Mouse (Mus musculus) heart, embryonic 16.5 days (tissue): ENCODE measurements at regions not wholly inside any gene's neighbourhood (a gene's known extent, or its start where the extent isn't known, plus 50 kb on each side); places are given as distances from the start of the nearest gene placed in this dataset.

Experiments
- ATAC-seq: fragments of 200-750 bp; cut with Nextera tagmentation; replicated peaks from 2 replicates; pipeline ENCODE4 v1.8.0; 2017; ENCODE audit warnings: moderate number of reproducible peaks; ENCODE audit not compliant: insufficient read depth, low FRiP score; ENCODE audit errors: extremely low read depth
- H3K27ac ChIP-seq: fragments of 300-500 bp; sonication (generic); 2 replicates; pipeline ENCODE4 v1.5.1; 2014; ENCODE audit warnings: mild to moderate bottlenecking, low read length, control low read depth, moderate library complexity
- H3K27me3 ChIP-seq: fragments of 300-500 bp; sonication (generic); 2 replicates; pipeline ENCODE4 v1.6.1; 2014; ENCODE audit warnings: low read length, mixed read lengths; ENCODE audit not compliant: control insufficient read depth, insufficient read depth
- H3K36me3 ChIP-seq: fragments of 300-500 bp; sonication (generic); 2 replicates; pipeline ENCODE4 v1.6.1; 2014; ENCODE audit not compliant: control insufficient read depth, insufficient read depth
- H3K4me1 ChIP-seq: fragments of 300-500 bp; sonication (generic); 2 replicates; pipeline ENCODE4 v1.6.1; 2014; ENCODE audit warnings: low read length, mixed read lengths; ENCODE audit not compliant: control insufficient read depth, insufficient read depth
- H3K4me2 ChIP-seq: fragments of 300-500 bp; sonication (generic); 2 replicates; pipeline ENCODE4 v1.6.1; 2014; ENCODE audit warnings: low read depth, mild to moderate bottlenecking, control low read depth, low read length
- H3K4me3 ChIP-seq: fragments of 300-500 bp; sonication (generic); 2 replicates; pipeline ENCODE4 v1.5.1; 2014; ENCODE audit warnings: mild to moderate bottlenecking, control low read depth, low read length
- H3K9ac ChIP-seq: fragments of 300-500 bp; sonication (generic); 2 replicates; pipeline ENCODE4 v1.6.1; 2014; ENCODE audit warnings: low read length, control low read depth
- H3K9me3 ChIP-seq: fragments of 300-500 bp; sonication (generic); replicated peaks from 2 replicates; pipeline ENCODE4 v1.6.1; 2016; ENCODE audit warnings: low read length; ENCODE audit not compliant: control insufficient read depth
- WGBS: fragments of 180-500 bp; shearing (Covaris S2); extraction: QIAGEN DNeasy Blood & Tissue Kit; methylation state at CpG from one replicate; pipeline ENCODE4 v1.1.7; 2014; 5-methylcytosine and 5-hydroxymethylcytosine counted together

- H3K4me2 ChIP-seq, result no peak overlapping the region
- no peaks in the 10 kb centered on the region for H3K36me3 ChIP-seq
- 84% methylated on average over 6 of the region's 6 CpGs for WGBS
- H3K9ac ChIP-seq, result no peak overlapping the region
- ATAC-seq, result no peak
- no peaks in the 10 kb centered on the region for H3K27me3 ChIP-seq
- H3K4me1 ChIP-seq, result no peaks in the 10 kb centered on the region
- H3K27ac ChIP-seq, result no peak overlapping the region
- H3K9me3 ChIP-seq, result peaks cover 3% of the 10 kb centered on the region
- H3K4me3 ChIP-seq, result no peak overlapping the region
These were observed 287.0 kb upstream of the Tmem132c start for GRCm38 (mm10) chr5:126954634-126955033.

GRCm38 (mm10) chr5:126964577-126964976, 277.0 kb upstream of the Tmem132c start:
- Histone ChIP-seq H3K4me2 (no peak overlapping the region), H3K27me3 (no peaks in the 10 kb centered on the region), H3K9me3 (peaks cover 7% of the 10 kb centered on the region), H3K4me1 (no peaks in the 10 kb centered on the region), H3K9ac (no peak overlapping the region), H3K27ac (no peak overlapping the region), H3K4me3 (no peak overlapping the region), H3K36me3 (no peaks in the 10 kb centered on the region)
- no peak for ATAC-seq
- 77% methylated on average over 4 of the region's 4 CpGs for WGBS

- Histone ChIP-seq H3K9me3 (0 out of 2 replicates have a peak, but pooled peaks cover 3% of the 10 kb centered on the region), H3K9ac (no peak overlapping the region), H3K4me1 (no peaks in the 10 kb centered on the region), H3K4me2 (no peak overlapping the region), H3K27me3 (no peaks in the 10 kb centered on the region), H3K4me3 (no peak overlapping the region), H3K27ac (no peak overlapping the region), H3K36me3 (no peaks in the 10 kb centered on the region)
- WGBS, result 65% methylated on average over 4 of the region's 4 CpGs
- no peak for ATAC-seq
These were observed 274.5 kb upstream of the Tmem132c start for GRCm38 (mm10) chr5:126967076-126967475.

GRCm38 (mm10) chr5:126969373-126969772, 272.2 kb upstream of the Tmem132c start:
- WGBS, result 69% methylated on average over 8 of the region's 8 CpGs
- no peak overlapping the region for H3K4me3 ChIP-seq
- H3K4me1 ChIP-seq, result no peaks in the 10 kb centered on the region
- 0 out of 2 replicates have a peak, but pooled peaks cover 3% of the 10 kb centered on the region for H3K9me3 ChIP-seq
- ATAC-seq, result no peak
- no peak overlapping the region for H3K4me2 ChIP-seq
- no peak overlapping the region for H3K9ac ChIP-seq
- H3K27ac ChIP-seq, result no peak overlapping the region
- H3K27me3 ChIP-seq, result no peaks in the 10 kb centered on the region
- H3K36me3 ChIP-seq, result no peaks in the 10 kb centered on the region

GRCm38 (mm10) chr5:126971284-126971683, 270.3 kb upstream of the Tmem132c start:
- H3K4me1 ChIP-seq, result no peaks in the 10 kb centered on the region
- ATAC-seq, result no peak
- no peaks in the 10 kb centered on the region for H3K36me3 ChIP-seq
- H3K27me3 ChIP-seq, result no peaks in the 10 kb centered on the region
- H3K4me3 ChIP-seq, result no peak overlapping the region
- H3K27ac ChIP-seq, result no peak overlapping the region
- 65% methylated on average over 2 of the region's 2 CpGs for WGBS
- no peak overlapping the region for H3K9ac ChIP-seq
- H3K9me3 ChIP-seq, result no peaks in the 10 kb centered on the region
- H3K4me2 ChIP-seq, result no peak overlapping the region

GRCm38 (mm10) chr5:126971981-126972380, 269.6 kb upstream of the Tmem132c start:
- H3K36me3 ChIP-seq, result no peaks in the 10 kb centered on the region
- no peak overlapping the region for H3K27ac ChIP-seq
- H3K9ac ChIP-seq, result no peak overlapping the region
- ATAC-seq, result no peak
- no peaks in the 10 kb centered on the region for H3K4me1 ChIP-seq
- H3K27me3 ChIP-seq, result no peaks in the 10 kb centered on the region
- H3K9me3 ChIP-seq, result no peaks in the 10 kb centered on the region
- 53% methylated on average over 1 of the region's 1 CpGs for WGBS
- no peak overlapping the region for H3K4me3 ChIP-seq
- no peak overlapping the region for H3K4me2 ChIP-seq

GRCm38 (mm10) chr5:126973425-126973824, 268.2 kb upstream of the Tmem132c start:
- Histone ChIP-seq H3K36me3 (no peaks in the 10 kb centered on the region), H3K27me3 (no peaks in the 10 kb centered on the region), H3K4me3 (no peak overlapping the region), H3K4me1 (no peaks in the 10 kb centered on the region), H3K9me3 (peaks cover 5% of the 10 kb centered on the region; the same call in 1 of the 2 replicates), H3K27ac (no peak overlapping the region), H3K4me2 (no peak overlapping the region), H3K9ac (no peak overlapping the region)
- no peak for ATAC-seq
- 41% methylated on average over 3 of the region's 3 CpGs for WGBS

- no peak overlapping the region for H3K4me3 ChIP-seq
- no peaks in the 10 kb centered on the region for H3K4me1 ChIP-seq
- no peak for ATAC-seq
- H3K4me2 ChIP-seq, result no peak overlapping the region
- no peak overlapping the region for H3K27ac ChIP-seq
- WGBS, result 85% methylated on average over 3 of the region's 3 CpGs
- no peaks in the 10 kb centered on the region for H3K27me3 ChIP-seq
- no peak overlapping the region for H3K9ac ChIP-seq
- no peaks in the 10 kb centered on the region for H3K36me3 ChIP-seq
- peaks cover 6% of the 10 kb centered on the region; the same call in 1 of the 2 replicates for H3K9me3 ChIP-seq
These were observed 267.0 kb upstream of the Tmem132c start for GRCm38 (mm10) chr5:126974565-126974964.

- Histone ChIP-seq H3K36me3 (no peaks in the 10 kb centered on the region), H3K27ac (no peak overlapping the region), H3K4me1 (no peaks in the 10 kb centered on the region), H3K4me2 (no peak overlapping the region), H3K9me3 (peaks cover 2% of the 10 kb centered on the region), H3K4me3 (no peak overlapping the region), H3K9ac (no peak overlapping the region), H3K27me3 (no peaks in the 10 kb centered on the region)
- WGBS, result 50% methylated on average over 6 of the region's 6 CpGs
- no peak for ATAC-seq
These were observed 246.0 kb upstream of the Tmem132c start for GRCm38 (mm10) chr5:126995577-126995976.
